Mouse (Mus musculus): ENCODE measurements around the gene Zfp654. TPM values are rescaled to one million over a fixed set of nuclear protein-coding genes. Genes with fewer than 3 reads are reported as not detected.

The Zfp654 gene
- polyA plus RNA-seq (2012; rRNA removed) = 2.6 and 3.1 TPM in 2 replicates

DNA sequence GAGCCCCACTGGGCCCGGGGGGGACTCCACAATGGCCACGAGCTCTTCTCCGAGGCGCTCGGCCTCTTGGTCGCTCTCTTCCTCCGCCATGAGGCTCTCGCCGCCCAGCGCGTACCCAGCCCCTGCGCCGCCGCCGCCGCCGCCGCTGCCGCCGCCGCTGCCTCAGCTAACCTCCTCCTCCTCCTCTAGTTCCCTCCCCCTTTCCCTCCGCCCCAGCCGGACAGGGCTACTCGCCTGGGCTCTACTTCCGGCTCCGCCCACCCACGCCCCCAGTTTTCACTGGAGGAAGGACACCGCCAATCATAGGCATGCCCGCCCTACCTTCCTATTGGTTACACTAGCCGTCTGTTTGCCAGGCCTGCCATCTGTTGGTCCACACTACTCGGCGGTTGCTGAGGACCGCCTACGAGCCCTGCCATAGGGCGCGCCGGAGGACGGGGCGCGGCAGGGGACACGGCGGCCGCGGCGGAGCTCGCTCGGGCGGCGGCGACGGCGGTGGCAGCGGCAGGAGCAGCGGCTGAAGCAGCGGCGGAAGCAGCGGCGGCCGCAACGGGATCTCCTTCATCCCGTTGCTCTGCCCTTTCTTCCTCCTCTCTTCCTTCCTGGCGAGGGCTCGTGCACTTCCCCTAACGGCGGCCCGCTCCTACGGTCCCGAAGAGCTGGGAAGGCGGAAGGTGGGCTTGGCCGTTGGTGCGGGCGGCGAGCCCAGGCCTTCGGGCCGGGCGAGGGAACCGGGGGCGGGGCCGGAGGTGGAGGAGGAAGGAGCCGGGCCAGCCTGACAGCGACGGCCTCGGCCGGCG is at the start of gene Zfp654, which contains the start of gene Cggbp1:
Gene Zfp654 (minus strand): TSS at position 90 of the 800 bp plus-strand sequence.
Gene Cggbp1 (plus strand): TSS at position 434 of the 800 bp plus-strand sequence.

DNA sequence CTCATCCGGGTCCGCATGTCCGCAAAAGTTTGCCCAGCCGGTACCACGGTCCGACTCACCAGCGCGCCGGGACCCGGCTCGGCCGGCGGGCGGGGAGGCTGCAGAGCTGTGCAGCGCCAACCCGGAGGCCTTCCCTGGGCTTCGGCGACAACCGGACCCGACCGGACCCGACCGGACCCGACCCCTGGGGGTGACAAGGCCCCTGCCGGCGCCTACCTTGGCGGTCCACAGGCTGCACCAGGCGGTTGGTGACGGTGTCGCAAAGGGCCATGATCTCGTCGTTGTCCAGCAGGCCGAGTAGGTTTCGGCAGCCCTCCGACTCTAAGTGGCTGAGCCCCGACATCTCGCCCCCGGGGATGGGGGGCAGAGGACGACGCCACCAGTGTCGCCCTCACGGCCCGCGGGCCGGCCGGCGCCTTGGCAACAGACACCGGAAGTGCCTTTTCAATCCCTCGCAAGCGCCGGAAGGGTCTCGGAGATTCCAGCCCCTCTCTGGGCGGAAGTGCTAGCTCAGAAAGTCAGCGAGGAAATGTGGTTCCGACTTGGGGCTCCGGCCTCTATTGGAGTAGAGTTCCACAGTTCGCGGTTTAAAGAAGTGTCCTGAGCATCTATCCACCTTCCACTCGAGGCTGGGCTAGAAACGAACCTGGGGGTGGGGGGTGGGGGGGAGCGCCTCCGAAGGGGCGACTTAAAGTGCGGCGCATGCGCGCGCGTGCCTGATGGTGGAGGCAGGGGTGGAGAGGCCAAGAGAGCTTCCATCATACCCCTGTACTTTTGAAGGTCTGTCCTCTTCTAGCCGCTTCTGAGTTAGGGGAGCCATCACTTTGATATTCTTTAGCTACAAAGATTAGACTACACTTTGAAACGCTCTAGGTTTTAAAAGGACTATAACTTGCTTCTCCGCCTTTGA is 80.7 kb downstream of the Zfp654 start, which contains the start of gene 4930453N24Rik:
Gene 4930453N24Rik (minus strand): TSS at position 641 of the 910 bp plus-strand sequence.

Other genes with a start within 250 kb of the Zfp654 start
- not detected in 2 replicates for gene Csnka2ip, start 249.2 kb downstream of the Zfp654 start, polyA plus RNA-seq (2012; rRNA removed)
- 7.0 TPM in 2 replicates for gene 4930453N24Rik, start 80.5 kb downstream of the Zfp654 start, polyA plus RNA-seq (2012; rRNA removed)
- gene Cggbp1, start 344 bp upstream of the Zfp654 start, polyA plus RNA-seq (2012; rRNA removed) = 11.0 and 13.0 TPM in 2 replicates